Mouse (Mus musculus): Measurements from ENCODE around the gene Arhgef2.
"Not testable (repeated sequence)": the region's sequence is repeated elsewhere in the genome, so short reads cannot be mapped to it uniquely, and the experiment has no call there.

Gene Arhgef2

DNA sequence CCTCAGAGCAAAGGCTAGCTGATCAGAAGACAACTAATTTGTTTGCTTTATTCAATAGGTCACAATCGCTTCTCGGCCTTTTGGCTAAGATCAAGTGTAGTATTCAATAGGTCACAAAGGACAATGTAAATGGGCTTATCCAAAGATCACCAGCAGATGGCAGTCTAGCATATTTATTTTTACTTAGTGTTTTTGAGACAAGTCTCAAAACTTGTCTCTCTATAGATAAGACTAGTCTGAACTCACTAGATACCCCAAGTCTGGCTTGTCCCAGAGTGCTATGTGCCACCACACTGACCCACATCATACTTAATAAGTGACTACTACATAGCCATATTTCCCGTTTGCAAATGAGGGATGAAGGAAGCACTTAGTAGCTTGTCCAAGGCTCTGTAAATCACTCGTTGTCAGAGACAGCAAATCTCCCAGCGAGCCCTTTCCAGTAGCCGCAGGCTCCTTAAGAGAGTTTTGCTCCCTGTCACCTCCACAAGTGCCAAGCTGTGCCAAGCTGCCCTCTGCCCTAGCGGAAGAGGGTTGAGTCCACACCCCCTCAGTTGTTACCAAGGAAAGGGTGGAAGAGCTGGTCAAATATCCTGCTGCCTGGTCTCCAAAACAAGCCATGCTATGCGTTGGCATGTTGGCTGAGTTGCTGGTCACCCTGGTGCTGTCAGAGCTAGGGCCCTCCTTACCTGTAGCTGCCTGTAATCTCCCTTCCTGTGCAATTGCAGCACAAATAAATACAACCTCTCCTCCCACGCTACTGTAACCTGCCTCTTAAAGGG is 13.6 kb upstream of the Arhgef2 start:
- DNase-seq = peak; percentile 47

DNA sequence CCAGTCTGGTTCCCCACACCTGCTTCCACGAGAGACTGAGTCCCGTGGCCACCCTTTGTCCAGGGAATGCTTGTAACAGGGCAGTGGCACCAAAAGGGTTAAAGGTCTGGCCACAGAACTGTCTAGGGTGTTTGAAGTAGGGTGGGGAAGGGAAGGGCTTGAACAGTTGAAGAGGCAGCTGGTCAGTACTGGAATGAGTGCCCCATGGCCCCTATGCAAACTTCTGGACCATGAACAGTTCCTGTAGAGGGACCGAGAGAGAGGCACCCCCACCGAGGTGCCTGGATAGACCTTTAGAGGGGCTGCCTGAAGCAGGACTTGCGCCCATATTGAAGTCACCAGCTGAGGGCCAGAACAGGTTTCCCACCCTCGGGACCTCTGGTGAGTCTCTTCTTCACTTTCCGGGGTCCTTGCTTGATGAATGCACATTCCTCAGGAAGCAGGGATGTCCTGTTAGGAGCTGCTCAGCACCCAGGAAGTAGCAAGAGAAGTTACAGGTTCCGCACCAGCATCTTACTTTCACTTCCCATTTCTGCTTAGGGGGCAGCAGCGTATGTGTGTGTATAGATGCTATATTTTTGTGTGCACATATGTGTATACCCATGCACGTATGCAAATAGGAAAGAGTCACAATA is 12.7 kb upstream of the Arhgef2 start:
- DNase-seq = peak; percentile 61

DNA sequence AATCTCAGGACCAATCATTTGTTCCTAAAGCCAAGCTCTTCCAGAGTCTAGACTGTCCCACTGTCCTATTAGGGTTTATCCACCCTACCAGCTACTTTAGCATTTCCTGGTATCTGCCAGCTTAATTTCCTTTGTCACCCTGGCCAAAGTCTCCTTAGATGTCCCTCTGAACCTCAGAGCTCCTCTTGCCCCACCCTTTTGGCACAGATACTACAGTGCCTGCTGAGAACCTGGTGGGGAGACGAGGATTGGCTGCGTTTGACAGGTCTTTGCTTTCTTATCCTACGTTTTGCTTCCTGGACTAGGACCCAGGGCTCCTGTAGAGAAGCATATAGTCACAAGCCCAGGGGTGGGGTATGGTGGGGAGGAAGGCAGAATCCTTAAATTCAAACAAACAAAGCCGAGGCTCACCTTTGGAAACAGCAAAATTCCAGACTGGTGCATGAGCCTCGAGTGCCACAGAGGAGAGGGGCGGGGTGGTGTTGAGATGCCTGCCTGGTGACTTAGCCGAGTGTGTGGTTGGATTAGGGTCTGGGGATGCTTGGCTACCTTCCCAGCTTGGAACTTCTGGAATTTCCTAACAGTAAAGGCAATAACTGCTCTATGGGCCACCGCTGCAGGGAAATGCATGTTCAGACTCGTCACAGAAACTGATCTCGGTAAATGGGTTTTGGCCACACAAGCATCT is 11.7 kb upstream of the Arhgef2 start:
- DNase-seq = no peak

DNA sequence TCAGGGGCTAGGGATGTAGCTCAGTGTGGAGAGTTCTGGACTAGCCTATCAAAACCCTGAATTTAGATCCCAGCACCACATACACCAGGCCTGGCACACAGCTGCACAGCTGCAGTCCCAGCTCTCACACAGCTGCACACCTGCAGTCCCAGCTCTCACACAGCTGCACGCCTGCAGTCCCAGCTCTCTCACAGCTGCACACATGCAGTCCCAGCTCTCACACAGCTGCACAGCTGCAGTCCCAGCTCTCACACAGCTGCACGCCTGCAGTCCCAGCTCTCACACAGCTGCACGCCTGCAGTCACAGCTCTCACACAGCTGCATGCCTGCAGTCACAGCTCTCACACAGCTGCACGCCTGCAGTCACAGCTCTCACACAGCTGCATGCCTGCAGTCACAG is 9.2 kb upstream of the Arhgef2 start:
- not testable (repeated sequence) for DNase-seq

DNA sequence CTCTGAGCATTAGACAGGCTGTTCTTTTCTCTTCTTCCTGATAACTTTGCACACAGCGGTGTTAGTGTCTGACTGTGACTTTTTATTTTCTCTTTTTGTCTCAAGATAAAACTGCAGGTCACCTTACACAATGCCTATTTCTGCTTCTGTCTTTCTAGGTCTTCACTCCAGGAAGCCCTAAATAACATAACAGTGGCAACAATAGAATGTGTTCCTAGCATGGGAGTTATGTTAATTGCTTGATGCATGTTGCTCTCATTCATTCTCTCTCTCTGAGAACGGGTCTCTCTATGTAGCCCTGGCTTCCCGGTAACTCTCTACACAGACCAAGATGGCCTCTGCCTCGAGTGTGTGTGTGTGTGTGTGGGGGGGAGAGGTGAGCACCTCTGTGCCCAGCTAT is 3.3 kb upstream of the Arhgef2 start:
- DNase-seq = no peak

DNA sequence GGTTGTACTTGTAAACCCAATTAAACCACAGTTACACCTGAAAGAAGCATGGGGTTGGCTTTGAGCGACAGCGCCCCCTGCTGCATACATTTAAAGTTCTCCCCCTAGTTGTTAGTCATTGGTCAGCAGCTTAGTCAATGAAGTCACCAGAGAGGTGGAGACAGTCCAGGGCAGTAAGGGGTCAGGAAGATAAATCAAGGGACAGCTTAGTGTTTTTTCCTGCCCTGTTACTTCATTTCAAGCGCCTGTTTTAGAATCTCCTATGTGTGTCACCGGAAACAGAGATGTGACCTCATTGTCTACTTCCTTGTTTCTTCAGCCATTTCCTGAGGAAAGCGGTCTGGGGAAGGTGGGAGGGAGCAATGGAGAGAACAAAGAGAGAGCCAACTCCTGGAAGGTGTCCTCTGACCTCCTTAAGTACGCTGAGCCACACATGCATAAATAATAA is 2.0 kb upstream of the Arhgef2 start:
- DNase-seq = peak; percentile 80

DNA sequence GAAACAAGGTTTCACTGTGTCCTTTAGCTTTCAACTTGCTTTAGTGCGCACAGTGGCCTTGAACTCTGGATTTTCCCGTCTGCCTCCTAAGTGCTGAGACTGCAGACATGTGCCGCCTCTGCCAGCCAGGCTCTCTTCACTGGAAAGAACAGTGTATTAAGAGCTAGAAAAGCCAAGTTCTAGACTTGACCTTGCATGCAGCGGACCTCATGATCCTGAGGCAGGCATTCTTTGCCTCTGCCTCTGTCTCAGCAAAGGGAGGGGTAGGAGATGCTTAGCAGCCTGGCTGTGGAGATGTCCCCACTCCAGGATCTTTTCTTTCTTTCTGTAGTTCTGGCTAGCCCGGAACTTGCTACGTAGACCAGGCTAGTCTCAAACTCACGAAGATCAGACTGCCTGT is 903 bp upstream of the Arhgef2 start:
- DNase-seq = no peak

DNA sequence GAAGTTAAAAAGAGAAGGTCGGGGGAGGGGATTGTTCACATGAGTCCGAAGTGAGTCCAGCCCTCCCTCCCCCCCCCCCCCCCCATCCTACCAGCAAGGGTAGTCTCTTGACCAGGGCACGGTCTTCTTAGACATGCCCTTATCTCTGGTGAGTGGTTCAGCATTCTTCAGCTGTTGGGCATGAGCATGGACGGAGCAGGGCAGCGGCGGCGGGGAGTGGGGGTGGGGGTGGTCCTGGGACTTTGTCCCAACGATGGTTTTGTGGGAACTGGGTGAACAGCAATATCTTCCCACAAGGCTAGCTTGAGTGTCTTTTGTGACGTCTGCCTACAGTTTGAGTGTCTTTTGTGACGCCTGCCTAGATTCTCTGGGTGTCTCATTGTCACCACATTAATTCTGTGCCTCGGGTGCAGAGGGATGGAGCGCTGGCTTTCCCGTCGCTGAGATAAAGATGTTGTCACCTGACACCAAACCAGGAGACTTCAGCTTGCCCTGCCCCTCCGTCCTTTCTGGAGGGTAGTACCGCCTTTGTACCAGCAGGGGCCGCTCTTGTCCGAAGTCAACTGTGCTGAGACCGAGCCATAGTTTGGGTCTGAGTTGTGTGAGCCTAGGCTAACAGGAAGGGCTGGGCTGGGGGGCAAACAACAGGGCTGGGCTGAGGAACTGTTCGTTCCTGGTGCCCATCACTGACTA is 1.4 kb downstream of the Arhgef2 start:
- peak; percentile 92 for DNase-seq

DNA sequence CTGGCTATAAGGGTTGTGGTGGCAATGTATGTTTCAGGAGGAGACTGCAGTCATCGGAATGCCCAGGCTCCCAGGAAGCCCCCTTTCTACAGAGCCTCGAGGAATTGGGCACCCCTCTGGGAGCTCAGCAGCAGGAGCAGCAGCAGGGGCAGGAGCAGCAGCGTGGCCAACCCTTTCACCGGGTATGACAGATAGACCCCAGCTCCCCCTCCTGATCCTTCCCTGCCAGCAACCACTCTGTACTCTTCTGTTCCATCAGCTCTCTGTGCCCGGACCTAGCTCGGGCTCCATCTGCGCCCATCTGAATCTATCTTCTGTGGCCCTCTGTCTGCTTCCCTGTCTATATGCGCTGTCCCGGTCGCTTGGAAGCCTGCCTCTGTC is 2.0 kb downstream of the Arhgef2 start:
- no peak for DNase-seq

DNA sequence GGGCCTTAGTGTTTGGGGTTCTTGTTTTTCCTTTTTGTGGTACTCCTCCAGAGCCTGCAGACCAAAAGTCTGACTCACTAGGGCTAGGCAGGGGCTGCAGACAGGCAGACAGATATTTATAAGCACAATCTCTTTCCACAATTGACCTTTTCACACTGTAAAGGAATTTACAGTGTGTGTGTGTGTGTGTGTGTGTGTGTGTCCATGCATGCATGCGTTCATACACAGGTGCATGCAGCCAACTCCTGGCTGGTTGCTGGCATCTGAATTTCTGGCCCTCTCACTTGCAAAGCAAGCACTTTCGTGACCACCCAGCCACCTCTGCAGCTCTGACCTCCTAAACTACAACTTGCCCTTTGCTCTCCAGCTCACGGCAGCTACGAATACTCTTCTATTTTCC is 3.3 kb downstream of the Arhgef2 start:
- DNase-seq = no peak

DNA sequence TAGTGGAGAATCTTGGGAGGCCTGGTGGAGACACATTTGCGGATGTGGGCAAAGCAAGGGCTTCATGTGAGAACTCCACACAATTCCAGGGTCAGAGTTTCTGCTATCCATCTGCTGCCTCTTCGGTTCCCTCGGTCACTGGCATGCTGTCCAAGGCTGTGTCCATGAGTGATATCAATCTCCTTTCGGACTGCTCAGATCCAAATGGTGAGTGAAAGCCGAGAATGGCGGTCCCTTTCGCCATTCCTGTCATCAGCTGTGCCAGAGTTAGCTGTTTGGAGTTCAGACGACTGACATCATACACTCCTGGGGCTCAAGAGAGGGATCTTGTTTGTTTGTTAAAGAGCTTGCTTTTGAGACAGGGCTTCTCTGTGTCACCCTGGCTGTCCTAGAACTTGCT is 8.7 kb downstream of the Arhgef2 start:
- no peak for DNase-seq

DNA sequence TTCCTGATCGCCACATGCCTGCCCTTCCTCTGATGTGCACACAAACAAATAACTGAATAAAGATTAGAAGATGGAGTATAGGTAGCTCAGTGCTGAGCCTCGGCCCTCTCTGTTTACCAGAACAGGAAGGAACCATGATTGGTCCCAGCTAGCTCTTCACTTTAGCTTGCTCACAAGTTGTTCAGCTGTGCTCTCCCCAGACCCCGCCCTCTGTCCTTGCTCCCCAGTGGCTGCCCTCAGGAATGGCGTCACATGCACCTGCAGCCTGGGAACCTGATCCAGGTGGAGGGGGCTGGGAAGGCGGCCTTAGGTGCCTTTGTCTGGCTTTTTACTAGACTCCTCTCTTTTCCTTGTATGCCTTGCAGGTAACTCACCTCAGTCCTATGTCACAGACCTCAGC is 9.4 kb downstream of the Arhgef2 start:
- DNase-seq = no peak

DNA sequence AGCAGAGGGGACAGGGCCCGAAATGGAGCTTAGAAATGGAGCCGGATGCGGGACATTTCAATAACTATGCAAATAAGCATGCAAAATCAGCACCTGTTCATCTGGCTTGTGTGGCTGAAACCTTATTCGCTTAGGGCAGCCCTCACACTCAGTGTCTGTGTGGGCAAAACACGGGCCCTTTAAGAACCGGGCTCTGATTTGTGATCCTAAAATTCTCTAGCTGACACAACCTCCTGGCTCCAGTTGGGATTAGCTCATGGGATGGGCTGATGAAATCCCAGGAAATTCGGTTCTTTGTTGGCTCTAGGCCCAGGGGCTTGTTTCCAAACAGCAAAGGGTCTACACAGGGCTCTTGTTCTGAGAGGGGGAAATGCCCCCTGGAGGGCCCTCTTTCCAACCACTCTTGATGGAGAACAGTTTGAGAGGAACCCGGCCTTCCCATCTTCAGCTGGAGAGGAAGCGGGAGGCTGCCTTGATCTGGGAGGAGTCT is 10.2 kb downstream of the Arhgef2 start:
- DNase-seq = no peak

DNA sequence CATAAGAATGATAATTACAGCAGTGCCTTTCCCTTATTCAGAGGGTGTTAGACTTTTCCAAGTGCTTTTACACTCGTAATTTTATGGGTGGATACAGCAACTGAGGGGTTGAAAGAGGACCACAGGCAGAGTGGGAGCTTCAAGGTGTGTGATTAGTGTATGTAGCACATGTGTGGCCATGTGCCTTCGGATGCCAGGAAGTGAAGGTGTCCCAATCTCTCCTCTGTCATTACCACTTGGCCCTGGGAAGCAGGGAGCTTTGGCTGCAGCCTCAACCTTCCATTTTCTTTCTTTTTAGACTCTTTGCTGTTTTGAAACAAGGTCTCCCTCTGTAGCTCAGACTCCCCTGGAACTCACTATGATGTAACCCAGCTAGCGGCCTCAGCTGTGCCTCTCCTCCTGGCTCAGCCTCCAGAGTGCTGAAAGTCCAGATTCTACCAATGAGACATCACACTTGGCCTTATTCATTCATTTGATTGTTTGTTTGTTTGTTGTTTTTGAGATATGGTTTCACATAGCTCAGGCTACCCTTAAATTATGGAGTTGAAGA is 11.3 kb downstream of the Arhgef2 start:
- DNase-seq = no peak

DNA sequence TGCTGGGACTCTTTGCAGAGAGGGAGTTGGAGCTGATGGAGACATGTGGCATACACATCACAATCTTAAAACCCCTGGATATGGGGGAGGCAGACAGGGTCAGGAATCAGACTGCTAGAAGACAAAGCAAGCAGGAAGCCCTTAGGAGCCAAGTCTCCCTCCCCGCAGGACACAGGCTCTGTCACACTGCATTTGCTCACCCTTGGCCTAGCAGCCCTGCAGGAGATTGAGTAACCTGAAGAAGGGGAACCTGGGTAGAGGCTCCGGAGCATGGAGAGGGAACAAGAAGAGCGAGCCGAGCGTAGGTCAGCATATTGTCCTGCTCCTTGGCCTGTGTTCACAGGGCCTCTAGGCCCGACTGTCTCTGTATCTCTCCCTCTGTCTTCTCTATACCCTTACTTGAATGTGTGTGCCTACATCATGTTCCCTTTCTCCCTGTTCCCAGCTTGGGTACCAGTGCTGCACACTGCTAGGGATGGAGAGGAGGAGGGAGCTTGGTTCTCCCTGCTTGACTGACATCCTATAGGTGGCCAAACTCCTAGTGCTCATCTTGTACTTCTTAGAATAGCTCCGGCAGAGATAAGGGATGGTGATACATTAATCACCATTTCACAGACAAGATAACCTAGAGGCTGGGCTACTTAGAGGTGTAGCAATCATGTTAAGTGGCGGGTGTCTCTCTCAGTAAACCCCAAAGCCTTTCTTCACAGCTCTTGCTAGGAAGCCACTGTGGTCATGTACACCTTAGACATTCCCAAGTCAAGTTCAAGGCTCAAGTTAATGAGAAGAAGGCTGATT is 12.5 kb downstream of the Arhgef2 start:
- DNase-seq = no peak

DNA sequence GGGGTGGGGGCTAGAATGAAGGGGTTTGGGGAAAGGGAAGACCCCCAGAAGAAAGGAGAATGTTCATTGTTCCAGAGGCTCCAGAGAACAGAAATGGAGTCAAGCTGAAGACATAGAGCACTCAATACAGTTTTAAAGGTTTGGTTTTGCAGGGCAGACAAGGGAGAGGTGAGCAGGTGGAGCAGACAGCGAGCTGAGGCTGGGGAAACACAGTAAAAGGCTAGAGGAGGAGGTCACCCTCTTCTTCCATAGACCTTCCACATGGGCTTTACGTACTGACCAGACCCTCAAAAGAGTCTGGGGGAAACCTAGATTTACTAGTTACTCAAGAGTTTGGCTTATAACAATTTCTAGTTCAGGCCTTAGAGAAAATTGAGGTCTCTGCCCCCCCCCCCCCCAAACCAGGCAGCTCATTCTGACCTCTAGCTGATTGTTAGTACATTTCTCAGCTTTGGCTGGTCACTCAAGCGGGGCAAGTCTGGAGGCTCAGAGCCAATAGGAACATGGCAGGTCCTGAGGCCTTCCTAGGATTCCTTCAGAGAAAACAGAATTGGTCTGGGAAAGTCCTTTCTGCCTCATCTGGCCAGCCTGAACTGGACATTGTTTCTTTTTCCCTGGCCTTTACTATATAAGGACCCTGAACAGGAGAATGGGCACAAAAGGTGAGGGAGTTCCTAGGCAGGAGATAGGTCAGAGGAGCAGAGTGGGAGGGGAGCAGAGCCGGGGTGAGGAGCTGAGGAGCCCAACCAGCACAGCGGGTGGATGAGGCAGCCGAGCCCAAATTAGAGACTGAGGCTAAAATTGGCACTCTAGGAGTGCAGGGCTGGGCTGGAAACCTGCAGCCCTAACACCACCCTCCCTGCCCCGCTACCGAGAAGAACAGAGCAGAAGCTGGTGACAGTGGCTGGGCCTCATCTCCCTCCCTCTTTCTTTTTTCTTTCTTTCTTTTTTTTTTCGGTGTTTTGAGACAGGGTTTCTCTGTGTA is 13.6 kb downstream of the Arhgef2 start:
- no peak for DNase-seq

DNA sequence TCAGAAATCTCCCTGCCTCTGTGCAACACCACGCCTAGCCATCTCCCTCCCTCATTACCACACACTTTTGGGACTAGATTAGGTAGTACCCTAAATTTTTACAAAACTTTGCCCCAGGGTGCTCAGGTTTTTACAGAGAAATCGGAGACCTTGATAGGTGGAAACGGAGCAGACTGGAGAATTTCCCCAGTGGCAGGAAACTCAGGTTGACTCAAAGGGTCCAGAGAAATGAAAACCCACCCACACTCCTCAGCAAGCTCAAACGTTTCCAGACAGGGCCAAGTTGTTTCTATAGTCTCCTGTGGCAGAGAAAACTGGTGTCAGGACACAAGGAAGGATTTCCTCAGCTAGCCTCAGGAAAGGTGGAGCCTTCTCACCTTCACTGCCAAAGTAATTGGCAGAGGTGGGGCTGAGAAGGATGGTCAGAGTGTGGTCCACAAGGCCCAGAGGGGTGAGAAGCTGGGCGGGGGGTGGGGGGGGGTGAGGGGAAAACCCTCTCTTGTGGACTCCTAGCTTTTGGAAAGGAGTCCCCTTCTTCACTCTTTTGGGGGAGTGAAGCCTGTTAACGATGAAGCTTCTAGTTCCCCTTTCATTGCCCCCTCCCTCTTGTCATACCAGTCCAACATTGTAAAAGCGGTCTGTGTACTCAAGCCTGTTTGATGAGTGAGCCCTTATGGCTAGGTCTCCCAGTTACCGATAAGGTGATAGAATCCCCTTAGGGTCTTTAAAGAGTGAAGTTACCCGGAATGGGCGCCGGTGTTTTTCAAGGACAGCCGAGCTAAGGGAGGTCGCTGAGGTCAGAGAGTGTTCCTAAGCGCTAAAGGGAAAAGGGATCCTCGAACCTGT is 14.6 kb downstream of the Arhgef2 start:
- DNase-seq = no peak

DNA sequence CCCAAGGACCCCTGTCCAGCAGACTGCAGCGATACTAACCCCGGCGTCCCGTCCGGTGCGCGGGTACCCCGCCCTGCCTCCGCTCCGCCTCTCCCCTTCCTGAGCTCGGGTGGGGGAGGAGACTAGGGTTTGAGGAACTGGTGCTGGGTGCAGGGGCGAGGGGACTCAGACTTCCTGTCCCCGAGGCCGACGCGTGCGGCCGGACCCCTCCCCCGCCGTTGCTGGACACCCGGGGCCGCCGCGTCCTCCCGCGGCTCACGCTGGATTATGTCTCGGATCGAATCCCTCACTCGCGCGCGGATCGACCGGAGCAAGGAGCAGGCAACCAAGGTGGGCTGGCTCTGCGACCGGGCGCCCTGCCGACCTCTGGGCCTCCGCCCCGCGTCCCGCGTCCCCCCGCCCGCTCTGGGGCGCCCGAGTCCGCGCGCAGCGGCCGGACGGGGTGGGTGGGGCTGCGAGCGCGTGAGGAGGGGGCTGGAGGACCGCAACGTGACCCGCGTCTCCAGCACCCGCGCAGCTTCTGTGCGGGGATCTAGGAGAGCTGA is 15.3 kb downstream of the Arhgef2 start:
- peak; percentile 83 for DNase-seq

DNA sequence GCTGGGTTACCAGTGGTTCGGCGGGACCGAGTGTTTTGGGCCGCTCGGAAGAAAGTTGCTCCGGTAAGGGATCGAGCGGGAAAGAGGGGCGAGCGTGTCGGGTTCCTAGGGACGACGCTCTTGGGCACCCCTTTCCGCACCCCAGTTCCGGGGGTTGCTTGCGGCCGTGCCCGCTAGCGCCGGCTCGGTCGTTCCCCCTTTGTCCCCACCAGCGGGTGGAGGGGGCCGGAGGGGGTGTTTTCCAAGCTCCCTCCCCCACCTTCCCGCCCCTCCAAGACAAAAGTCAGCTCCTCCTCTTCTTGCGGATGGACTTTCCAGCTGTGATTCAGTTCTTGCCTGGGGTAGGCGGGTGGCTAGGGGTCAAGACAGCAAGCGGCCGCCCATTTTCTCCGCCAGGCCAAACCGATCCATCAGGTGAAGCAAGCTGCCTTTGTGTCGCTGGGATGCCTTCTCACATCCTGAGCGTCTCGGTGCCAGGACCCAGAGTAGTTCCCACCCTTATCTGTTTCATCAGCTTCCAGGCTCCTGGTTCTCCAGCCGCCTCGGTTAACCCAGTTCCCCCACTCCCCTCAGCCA is 15.9 kb downstream of the Arhgef2 start:
- DNase-seq = peak; percentile 62
